Mouse (Mus musculus) intestine, postnatal 0 days (tissue): Measurements from ENCODE around the gene A830018L16Rik. TPM values are rescaled to one million over a fixed set of nuclear protein-coding genes. Genes with fewer than 3 reads are reported as not detected.
"Not testable (repeated sequence)": the region's sequence is repeated elsewhere in the genome, so short reads cannot be mapped to it uniquely, and the experiment has no call there.

ENCODE experiments used
- ATAC-seq: fragments of 200-750 bp; cut with Nextera tagmentation; 2 replicates; pipeline ENCODE4 v1.8.0; 2017; ENCODE audit warnings: mild to moderate bottlenecking, moderate TSS enrichment, moderate library complexity
- H3K27ac ChIP-seq: fragments of 300-500 bp; sonication (generic); 2 replicates; pipeline ENCODE4 v1.5.1; 2014; ENCODE audit warnings: mild to moderate bottlenecking, low read depth, low read length, moderate library complexity
- H3K27me3 ChIP-seq: fragments of 300-500 bp; sonication (generic); replicated peaks from 2 replicates; pipeline ENCODE4 v1.6.1; 2014; ENCODE audit warnings: low read length, mixed read lengths; ENCODE audit not compliant: control insufficient read depth, insufficient read depth
- H3K36me3 ChIP-seq: fragments of 300-500 bp; sonication (generic); 2 replicates; pipeline ENCODE4 v1.6.1; 2014; ENCODE audit warnings: mild to moderate bottlenecking, moderate library complexity; ENCODE audit not compliant: control insufficient read depth, insufficient read depth
- H3K4me1 ChIP-seq: fragments of 300-500 bp; sonication (generic); replicated peaks from 2 replicates; pipeline ENCODE4 v1.6.1; 2014; ENCODE audit warnings: antibody characterized with exemption, low read length, mixed read lengths; ENCODE audit not compliant: control insufficient read depth, insufficient read depth
- H3K4me2 ChIP-seq: fragments of 300-500 bp; sonication (generic); replicated peaks from 2 replicates; pipeline ENCODE4 v1.6.1; 2014; ENCODE audit warnings: low read depth, mild to moderate bottlenecking, moderate library complexity
- H3K4me3 ChIP-seq: fragments of 300-500 bp; sonication (generic); 2 replicates; pipeline ENCODE4 v1.5.1; 2014; ENCODE audit warnings: low read depth, low read length
- H3K9ac ChIP-seq: fragments of 300-500 bp; sonication (generic); 2 replicates; pipeline ENCODE4 v1.6.1; 2014; ENCODE audit warnings: mild to moderate bottlenecking, low read depth, low read length
- H3K9me3 ChIP-seq: fragments of 300-500 bp; sonication (generic); 2 replicates; pipeline ENCODE4 v1.6.1; 2016; ENCODE audit warnings: mixed run types; ENCODE audit not compliant: control insufficient read depth
- CTCF ChIP-seq: sonication (generic); IDR thresholded peaks from 2 replicates; pipeline ENCODE4 v1.5.1; 2016; ENCODE audit warnings: low read depth, mild to moderate bottlenecking, control low read depth, antibody characterized with exemption, moderate library complexity
- WGBS: fragments of 180-500 bp; shearing (Covaris S2); extraction: QIAGEN DNeasy Blood & Tissue Kit; methylation state at CpG from one replicate; pipeline ENCODE4 v1.1.7; 2014; 5-methylcytosine and 5-hydroxymethylcytosine counted together
- polyA plus RNA-seq: library from polyadenylated mRNA; unstranded; fragments of >200 nt; fragmentation: Nextera tagmentation; extraction: Ambion mirVana; gene quantifications from 2 replicates; pipeline ENCODE4 v1.2.1, GENCODE M21; 2015

Gene A830018L16Rik
- polyA plus RNA-seq, 1 experiment from 2014 or later, result 0.91 TPM

DNA sequence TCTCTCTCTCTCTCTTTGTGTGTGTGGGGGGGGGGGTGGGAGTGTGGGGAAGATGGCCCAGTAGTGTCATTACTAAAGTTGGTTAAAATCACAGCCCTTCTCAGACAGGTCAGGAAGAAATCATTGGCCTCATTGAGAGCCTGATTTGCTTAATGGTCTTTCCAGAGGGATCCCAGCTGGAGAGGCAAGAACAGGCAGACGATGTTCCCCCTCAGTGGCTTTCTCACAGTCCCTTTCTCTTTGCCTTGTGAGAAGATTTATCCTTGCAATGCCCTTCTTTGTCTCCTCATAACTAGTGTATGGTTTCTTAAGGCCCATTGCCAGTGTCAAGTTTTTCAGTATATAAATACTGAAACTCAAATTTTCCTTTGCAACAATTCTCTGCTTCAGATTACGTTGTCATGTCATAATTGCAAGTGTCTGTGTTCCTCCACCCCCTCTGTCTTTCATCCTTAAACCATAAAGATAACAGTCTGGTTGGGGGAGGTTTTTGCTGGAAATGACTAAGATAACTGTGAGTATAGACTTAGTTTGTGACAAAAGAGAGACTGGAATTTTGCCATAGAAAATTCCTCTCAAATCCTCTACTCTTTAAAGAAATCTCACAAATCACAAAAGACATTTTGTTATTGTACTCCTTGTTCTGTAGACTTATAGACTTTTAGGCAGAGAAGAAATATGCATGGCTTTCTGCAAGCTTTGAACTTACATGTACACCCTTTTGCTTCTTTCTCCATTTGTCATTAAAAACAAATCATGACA lies 595.1 kb downstream of the A830018L16Rik start:
- Histone ChIP-seq H3K4me3 (no peak overlapping the region), H3K9ac (no peak overlapping the region), H3K27ac (no peak overlapping the region), H3K27me3 (no peaks in the 10 kb centered on the region), H3K4me1 (no peaks in the 10 kb centered on the region), H3K4me2 (no peak overlapping the region), H3K36me3 (no peaks in the 10 kb centered on the region), H3K9me3 (no peaks in the 10 kb centered on the region)
- 22% methylated on average over 2 of the region's 2 CpGs for WGBS
- no peak for ATAC-seq
- no peak for TF ChIP-seq CTCF

DNA sequence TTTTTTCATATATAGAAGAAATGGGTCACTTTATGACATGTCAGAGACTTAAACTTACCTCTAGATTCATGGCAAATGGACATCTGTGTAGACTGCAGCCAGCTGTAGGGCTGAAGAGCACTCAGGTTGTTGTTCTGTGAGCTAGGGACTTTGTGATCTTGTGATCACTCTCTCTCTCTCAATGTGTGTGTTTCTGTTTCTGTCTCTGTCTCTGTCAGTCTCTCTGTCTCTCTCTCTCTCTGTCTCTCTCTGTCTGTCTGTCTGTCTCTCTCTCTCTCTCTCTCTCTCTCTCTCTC lies 595.6 kb downstream of the A830018L16Rik start:
- no peak overlapping the region for H3K4me3 ChIP-seq
- no peaks in the 10 kb centered on the region for H3K36me3 ChIP-seq
- H3K9me3 ChIP-seq, result no peaks in the 10 kb centered on the region
- H3K4me2 ChIP-seq, result no peak overlapping the region
- no peaks in the 10 kb centered on the region for H3K4me1 ChIP-seq
- H3K27ac ChIP-seq, result no peak overlapping the region
- H3K9ac ChIP-seq, result no peak overlapping the region
- H3K27me3 ChIP-seq, result no peaks in the 10 kb centered on the region
- no peak for ATAC-seq
- TF ChIP-seq CTCF, result no peak

GRCm38 (mm10) chr1:12010607-12011006 lies 596.7 kb downstream of the A830018L16Rik start:
- no peak for ATAC-seq
- no peak for TF ChIP-seq CTCF
- Histone ChIP-seq H3K4me3 (no peak overlapping the region), H3K27ac (no peak overlapping the region), H3K4me1 (no peaks in the 10 kb centered on the region), H3K36me3 (no peaks in the 10 kb centered on the region), H3K27me3 (no peaks in the 10 kb centered on the region), H3K9ac (no peak overlapping the region), H3K9me3 (no peaks in the 10 kb centered on the region), H3K4me2 (no peak overlapping the region)
- 79% methylated on average over 1 of the region's 1 CpGs for WGBS

- not testable (repeated sequence) for H3K36me3 ChIP-seq, H3K4me3 ChIP-seq, H3K4me2 ChIP-seq, H3K4me1 ChIP-seq, ATAC-seq, H3K27ac ChIP-seq, H3K9me3 ChIP-seq, H3K9ac ChIP-seq, H3K27me3 ChIP-seq
- WGBS, result 81% methylated on average over 5 of the region's 5 CpGs
Measured at GRCm38 (mm10) chr1:12020646-12021045, 606.7 kb downstream of the A830018L16Rik start.
